Mouse (Mus musculus) effector memory CD4-positive, alpha-beta T cell, adult 7 months (primary cell): ENCODE data around the gene Sez6l2. TPM values are rescaled to one million over a fixed set of nuclear protein-coding genes. Genes with fewer than 3 reads are reported as not detected.

Source experiments
- polyA plus RNA-seq: library from polyadenylated mRNA; unstranded; fragments of 100-300 nt; shearing (Covaris generic); gene quantifications from one replicate; pipeline ENCODE4 v1.2.1, GENCODE M21; 2017

The Sez6l2 gene
- polyA plus RNA-seq: 0.27 TPM

GRCm38 (mm10) chr7:126949793-126950646 is at the start of gene Sez6l2:
Gene Sez6l2, plus strand, starts transcription at chr7:126950563.

GRCm38 (mm10) chr7:126922624-126923060 is 27.7 kb upstream of the Sez6l2 start, which contains the start of gene Tmem219:
Gene Tmem219, minus strand, starts transcription at chr7:126922917.

GRCm38 (mm10) chr7:126928384-126929037 is 21.9 kb upstream of the Sez6l2 start, which contains the start of gene Kctd13:
Gene Kctd13, plus strand, starts transcription at chr7:126928879.

GRCm38 (mm10) chr7:126949403-126949792 is 965 bp upstream of the Sez6l2 start, which contains the start of gene Asphd1:
Gene Asphd1, minus strand, starts transcription at chr7:126949582.

GRCm38 (mm10) chr7:126975893-126975949 is 25.4 kb downstream of the Sez6l2 start, which contains the start of gene Cdipt:
Gene Cdipt, plus strand, starts transcription at chr7:126975914.

GRCm38 (mm10) chr7:126975950-126976866 is 25.8 kb downstream of the Sez6l2 start, which contains the start of gene Cdiptos:
Gene Cdiptos, minus strand, starts transcription at chr7:126976098.

GRCm38 (mm10) chr7:127014320-127014719 is 64.0 kb downstream of the Sez6l2 start, which contains the start of gene Mvp:
Gene Mvp, minus strand, starts transcription at chr7:127014621.

GRCm38 (mm10) chr7:127016481-127016485 is 65.9 kb downstream of the Sez6l2 start, which contains the start of gene Pagr1b:
Gene Pagr1b, minus strand, starts transcription at chr7:127016484.

GRCm38 (mm10) chr7:127016971-127017949 is 66.9 kb downstream of the Sez6l2 start, which contains the start of gene Pagr1a:
Gene Pagr1a, minus strand, starts transcription at chr7:127017352.

Other genes starting within 250 kb of the Sez6l2 start
- gene Coro1a, start 242.8 kb upstream of the Sez6l2 start, polyA plus RNA-seq: 1,760 TPM
- 18.7 TPM for gene Mapk3, start 191.0 kb upstream of the Sez6l2 start, polyA plus RNA-seq
- 2.5 TPM for gene Gdpd3, start 184.2 kb upstream of the Sez6l2 start, polyA plus RNA-seq
- 341 TPM for gene Ypel3, start 173.6 kb upstream of the Sez6l2 start, polyA plus RNA-seq
- 2.8 TPM for gene Tbx6, start 169.1 kb upstream of the Sez6l2 start, polyA plus RNA-seq
- 405 TPM for gene Ppp4c, start 158.1 kb upstream of the Sez6l2 start, polyA plus RNA-seq
- not detected for gene Fam57b, start 152.9 kb upstream of the Sez6l2 start, polyA plus RNA-seq
- not detected for gene 4930451I11Rik, start 118.9 kb upstream of the Sez6l2 start, polyA plus RNA-seq
- gene Doc2a, start 103.1 kb upstream of the Sez6l2 start, polyA plus RNA-seq: 0.45 TPM
- gene Hirip3, start 88.6 kb upstream of the Sez6l2 start, polyA plus RNA-seq: 13.9 TPM
- 55.1 TPM for gene Ino80e, start 88.2 kb upstream of the Sez6l2 start, polyA plus RNA-seq
- gene Taok2, start 65.9 kb upstream of the Sez6l2 start, polyA plus RNA-seq: 39.3 TPM
- gene Tmem219, start 27.6 kb upstream of the Sez6l2 start, polyA plus RNA-seq: 41.2 TPM
- 37.4 TPM for gene Kctd13, start 21.7 kb upstream of the Sez6l2 start, polyA plus RNA-seq
- gene Asphd1, start 981 bp upstream of the Sez6l2 start, polyA plus RNA-seq: 0.30 TPM
- 127 TPM for gene Cdipt, start 25.4 kb downstream of the Sez6l2 start, polyA plus RNA-seq
- 0.57 TPM for gene Cdiptos, start 25.5 kb downstream of the Sez6l2 start, polyA plus RNA-seq
- gene Mvp, start 64.1 kb downstream of the Sez6l2 start, polyA plus RNA-seq: 75.7 TPM
- gene Pagr1b, start 65.9 kb downstream of the Sez6l2 start, polyA plus RNA-seq: 1.7 TPM
- 49.8 TPM for gene Pagr1a, start 66.8 kb downstream of the Sez6l2 start, polyA plus RNA-seq
- gene Gm42742, start 70.5 kb downstream of the Sez6l2 start, polyA plus RNA-seq: 13.4 TPM
- gene Prrt2, start 70.6 kb downstream of the Sez6l2 start, polyA plus RNA-seq: 4.9 TPM
- gene Maz, start 76.5 kb downstream of the Sez6l2 start, polyA plus RNA-seq: 66.5 TPM
- 3.0 TPM for gene Kif22, start 91.9 kb downstream of the Sez6l2 start, polyA plus RNA-seq
- not detected for gene Zg16, start 136.8 kb downstream of the Sez6l2 start, polyA plus RNA-seq
- gene AI467606, start 140.8 kb downstream of the Sez6l2 start, polyA plus RNA-seq: 70.4 TPM
- gene Qprt, start 171.7 kb downstream of the Sez6l2 start, polyA plus RNA-seq: 11.2 TPM
- 49.4 TPM for gene Spn, start 187.3 kb downstream of the Sez6l2 start, polyA plus RNA-seq
- 72.4 TPM for gene Cd2bp2, start 245.5 kb downstream of the Sez6l2 start, polyA plus RNA-seq